Mouse (Mus musculus) thymus, postnatal 10 days (tissue): ENCODE data around the gene Slit3.

Source experiments
- DNase-seq, 2 experiments: peaks; one replicate each; pipeline ENCODE4 v3.0.0; 2021; ENCODE audit warnings: low spot score in 2 of 2

Gene Slit3

GRCm38 (mm10) chr11:35393815-35394214 lies 272.8 kb downstream of the Slit3 start:
- DNase-seq: no peak

DNA sequence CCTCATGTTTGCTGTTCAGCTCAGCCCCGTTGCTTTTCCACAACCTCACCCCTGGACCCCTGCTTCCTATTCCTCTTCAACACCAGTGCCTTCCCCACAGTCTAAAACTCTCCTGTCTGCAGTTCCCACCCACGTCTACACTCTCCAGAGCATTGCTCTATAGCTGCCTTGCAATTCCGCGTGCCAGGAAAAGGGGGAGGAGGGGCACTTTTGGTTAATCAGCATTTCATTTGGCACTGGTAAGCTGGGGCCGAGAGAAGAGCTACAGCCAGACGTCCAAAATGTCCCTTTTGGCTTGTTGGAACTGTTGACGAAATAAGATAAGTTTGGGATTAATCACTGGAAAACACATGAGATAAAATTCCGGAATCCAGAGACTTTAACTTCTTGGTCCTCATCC lies 274.4 kb downstream of the Slit3 start:
- DNase-seq: no peak

- no peak for DNase-seq
Measured at GRCm38 (mm10) chr11:35398353-35398752, 277.3 kb downstream of the Slit3 start.

GRCm38 (mm10) chr11:35403516-35403915 lies 282.5 kb downstream of the Slit3 start:
- DNase-seq: no peak

- no peak for DNase-seq
Measured at GRCm38 (mm10) chr11:35406045-35406444, 285.0 kb downstream of the Slit3 start.

- DNase-seq: no peak
Measured at GRCm38 (mm10) chr11:35406522-35406921, 285.5 kb downstream of the Slit3 start.

GRCm38 (mm10) chr11:35407341-35408154 lies 286.5 kb downstream of the Slit3 start:
- DNase-seq: peak; percentile 16 to 44

DNA sequence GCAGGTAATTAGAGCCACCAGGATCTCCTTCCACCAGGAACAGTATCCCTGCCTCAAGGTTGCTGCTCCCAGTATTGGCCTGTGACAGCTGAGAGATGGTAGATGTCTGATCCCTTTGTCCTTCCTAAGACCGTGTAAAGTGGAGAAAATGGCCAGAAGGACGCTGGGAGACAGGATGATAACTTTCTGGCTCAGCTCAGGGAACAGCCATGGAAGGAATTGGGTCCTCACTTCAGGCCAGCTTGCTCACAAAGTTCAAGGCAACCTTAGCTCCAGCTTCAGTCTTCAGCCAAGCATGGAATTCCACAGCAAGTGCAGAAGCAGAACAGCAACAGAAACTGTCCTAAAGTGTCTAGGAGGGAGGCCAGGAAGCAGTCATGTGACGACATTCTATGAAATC lies 289.4 kb downstream of the Slit3 start:
- no peak for DNase-seq

- DNase-seq: no peak
Measured at GRCm38 (mm10) chr11:35415768-35416401, 294.9 kb downstream of the Slit3 start.

DNA sequence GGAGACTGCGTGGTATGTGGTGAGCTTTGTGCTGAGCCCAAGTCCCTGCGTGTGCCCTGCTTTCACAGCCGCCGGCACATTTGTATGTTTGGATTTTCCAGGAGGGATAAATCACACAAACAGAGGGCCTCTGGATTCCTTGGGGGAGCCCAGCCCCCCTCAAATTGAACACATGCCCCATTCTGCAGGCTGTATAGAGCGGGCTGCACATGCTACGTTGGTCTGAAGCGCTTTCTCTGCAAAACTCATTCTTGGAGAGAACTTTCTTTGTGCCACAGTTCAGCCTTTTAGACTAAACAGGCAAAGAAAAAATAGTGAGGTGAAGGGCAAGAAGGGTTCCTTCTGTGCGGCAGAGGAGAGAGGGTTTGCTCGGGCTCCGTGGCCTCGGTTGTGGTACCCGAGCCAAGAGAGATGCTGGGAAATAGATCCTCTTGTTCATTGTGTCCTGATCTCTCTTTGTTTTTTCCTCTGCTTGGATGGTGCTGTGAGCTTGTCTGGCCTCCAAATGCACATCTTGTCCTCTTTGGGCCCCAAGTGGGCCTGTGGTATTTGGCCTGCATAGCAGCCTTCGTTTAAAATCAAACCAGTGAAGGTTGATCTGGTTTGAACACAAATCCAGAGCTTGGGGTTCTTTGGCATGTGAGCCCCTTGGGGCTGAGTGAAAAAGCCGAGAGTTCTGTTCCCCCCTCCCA lies 295.5 kb downstream of the Slit3 start:
- DNase-seq: no peak

GRCm38 (mm10) chr11:35417911-35418552 lies 297.0 kb downstream of the Slit3 start:
- no peak for DNase-seq

GRCm38 (mm10) chr11:35419013-35419412 lies 298.0 kb downstream of the Slit3 start:
- DNase-seq: no peak

GRCm38 (mm10) chr11:35421728-35422127 lies 300.7 kb downstream of the Slit3 start:
- no peak for DNase-seq

- DNase-seq: no peak
Measured at GRCm38 (mm10) chr11:35428036-35428435, 307.0 kb downstream of the Slit3 start.

DNA sequence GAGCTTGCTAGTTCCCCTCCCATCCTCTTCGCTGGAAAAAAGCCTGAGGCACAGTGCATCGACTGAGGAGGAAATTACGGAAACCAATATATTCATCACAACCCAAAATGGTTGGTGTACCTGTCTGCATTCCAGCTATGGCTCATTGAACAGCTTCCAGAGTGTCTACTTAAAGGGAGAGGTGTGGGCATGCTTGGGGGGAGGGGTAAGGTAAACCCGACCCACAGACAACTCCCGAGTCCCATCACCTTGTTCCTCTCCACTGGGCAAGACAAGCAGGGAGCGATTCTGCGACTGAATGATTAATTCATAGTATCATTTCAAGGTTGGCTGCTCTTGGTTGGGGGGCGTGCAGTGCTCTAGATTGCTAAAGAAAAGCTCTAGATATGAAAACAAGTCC lies 310.1 kb downstream of the Slit3 start:
- DNase-seq: no peak

DNA sequence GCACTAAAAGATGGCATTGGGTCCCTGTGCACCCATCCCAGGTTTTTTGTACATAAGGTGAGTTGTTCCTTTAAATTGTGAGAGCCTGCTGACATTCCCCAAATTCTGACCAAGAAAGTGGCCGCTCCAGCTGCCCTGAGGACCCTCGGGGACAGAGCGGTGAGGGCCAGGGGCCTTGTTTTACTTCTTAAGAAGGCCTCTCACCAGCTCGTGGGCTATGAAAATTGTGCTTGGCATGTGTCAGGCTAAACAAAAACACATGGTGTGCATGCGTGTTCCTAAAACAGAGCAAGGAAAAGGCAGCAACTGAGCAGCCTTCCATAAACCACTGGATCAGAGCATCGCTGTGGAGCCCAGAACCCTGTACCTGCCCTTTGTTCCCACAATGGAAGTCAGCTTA lies 316.5 kb downstream of the Slit3 start:
- no peak for DNase-seq

GRCm38 (mm10) chr11:35440186-35440585 lies 319.2 kb downstream of the Slit3 start:
- no peak for DNase-seq

GRCm38 (mm10) chr11:35444489-35445100 lies 323.6 kb downstream of the Slit3 start:
- DNase-seq: no peak

- no peak for DNase-seq
Measured at GRCm38 (mm10) chr11:35447951-35448350, 326.9 kb downstream of the Slit3 start.

DNA sequence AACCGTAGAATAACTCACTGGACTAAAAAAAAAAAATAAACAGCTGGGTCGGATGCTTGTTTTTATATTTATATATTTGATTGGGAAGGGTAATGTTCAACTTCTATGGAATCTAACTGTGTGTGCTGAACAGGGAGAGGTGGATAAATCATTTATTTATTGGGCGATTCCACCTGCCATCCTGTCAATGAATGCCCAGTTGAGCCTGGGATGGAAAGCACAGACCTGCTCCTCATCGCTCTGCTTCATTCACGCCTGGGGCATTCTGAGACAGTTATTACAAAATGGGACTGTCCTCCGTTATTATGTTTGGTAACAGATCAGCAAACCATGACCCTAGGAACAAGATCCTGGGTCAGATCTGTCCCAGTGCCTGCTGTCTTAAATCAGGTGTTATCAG lies 328.2 kb downstream of the Slit3 start:
- DNase-seq: no peak

GRCm38 (mm10) chr11:35451636-35452035 lies 330.6 kb downstream of the Slit3 start:
- peak; percentile 27 to 62 for DNase-seq

- DNase-seq: no peak
Measured at GRCm38 (mm10) chr11:35452413-35452812, 331.4 kb downstream of the Slit3 start.
